Mouse (Mus musculus) gastrocnemius, postnatal 10 days (tissue): ENCODE data around the gene Fam222b. TPM values are rescaled to one million over a fixed set of nuclear protein-coding genes. Genes with fewer than 3 reads are reported as not detected.
"Not testable (repeated sequence)": the region's sequence is repeated elsewhere in the genome, so short reads cannot be mapped to it uniquely, and the experiment has no call there.

ENCODE experiments used
- DNase-seq: peaks from one replicate; pipeline ENCODE4 v3.0.0; 2021; ENCODE audit warnings: mixed read lengths
- long read RNA-seq, 2 experiments: library from polyadenylated mRNA; stranded (forward); transcript quantifications; one replicate each; pipeline ENCODE4 v2.0.0; 2021
- total RNA-seq, 2 experiments: library from RNA; stranded (reverse); gene quantifications; 2 replicates each; pipeline ENCODE4 v1.2.3; 2021

Fam222b gene
- total RNA-seq, result 1 to 10 TPM; 7.8 to 9.8 TPM
- long read RNA-seq, experiment 1, transcript Fam222b-201 (3 exons, 3,258 nt), result major isoform, 7 of 15 reads
- long read RNA-seq, experiment 1, transcript Fam222b-202 (3 exons, 2,473 nt), result minor isoform, 6 of 15 reads
- long read RNA-seq, experiment 1, partial matches to known transcripts, result 0 of 15 reads
- long read RNA-seq, experiment 1, other reads (novel, unspliced or antisense), result 2 of 15 reads
- long read RNA-seq, experiment 2, partial matches to known transcripts, result 4 of 8 reads
- long read RNA-seq, experiment 2, other reads (novel, unspliced or antisense), result 1 of 8 reads

DNA sequence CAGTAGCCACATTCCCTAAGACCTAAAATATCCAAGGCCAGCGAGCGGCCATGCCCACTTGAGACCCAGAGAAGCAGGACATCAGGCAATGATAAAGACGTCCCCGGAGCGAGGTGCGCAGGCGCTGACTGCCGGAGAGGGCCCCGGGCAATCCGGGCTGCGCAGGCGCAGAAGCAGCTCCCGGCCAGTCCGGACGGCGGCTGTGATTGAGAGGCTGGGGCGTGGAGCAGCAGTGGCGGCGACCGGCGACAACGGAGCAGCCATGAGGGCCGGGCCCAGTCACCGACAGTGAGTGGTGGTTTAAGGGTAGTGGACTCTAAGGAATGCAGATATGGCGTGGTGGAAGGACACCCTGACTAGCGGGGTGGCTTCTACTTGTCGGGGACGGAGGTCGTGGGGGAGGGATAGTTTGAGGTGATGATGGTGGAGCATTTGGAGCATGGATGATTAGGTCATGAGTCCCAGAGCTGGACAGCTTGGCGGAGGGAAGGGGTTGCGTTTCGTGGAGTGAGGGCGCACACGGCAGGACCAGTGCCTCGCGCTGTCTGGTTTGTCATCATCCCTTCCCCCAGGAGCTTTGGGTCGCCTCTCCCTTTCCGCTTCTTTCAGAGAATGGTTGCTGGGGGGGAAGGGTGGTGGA is at the start of gene Fam222b:
Gene Fam222b, plus strand, starts transcription at position 157 of the 640 bp plus-strand sequence.
- peak; percentile 96 for DNase-seq

DNA sequence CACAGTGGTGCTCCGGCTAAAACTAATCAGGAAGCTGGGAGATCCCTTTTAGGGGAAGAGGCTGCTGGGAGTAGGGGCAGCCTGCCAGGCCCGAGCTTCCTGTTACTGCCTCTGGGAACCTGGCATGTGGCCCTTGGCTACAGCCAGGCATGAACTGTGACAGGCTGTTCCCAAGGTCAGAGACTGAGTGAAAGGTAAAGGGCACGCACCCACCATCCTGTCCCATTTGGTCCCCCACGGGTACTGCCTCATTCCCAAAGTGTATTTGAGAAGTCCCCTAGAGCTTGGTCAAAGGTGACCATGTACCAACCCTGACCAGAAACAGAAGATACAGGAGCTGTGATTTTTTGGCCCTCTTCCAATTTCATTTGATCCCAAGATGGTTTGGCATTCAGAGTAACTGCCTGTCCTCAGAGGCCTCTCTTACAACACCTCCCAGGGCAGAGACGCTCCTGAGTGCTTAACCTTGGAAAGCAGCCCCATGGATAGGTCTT is 49.7 kb upstream of the Fam222b start:
- DNase-seq, result peak; percentile 87

DNA sequence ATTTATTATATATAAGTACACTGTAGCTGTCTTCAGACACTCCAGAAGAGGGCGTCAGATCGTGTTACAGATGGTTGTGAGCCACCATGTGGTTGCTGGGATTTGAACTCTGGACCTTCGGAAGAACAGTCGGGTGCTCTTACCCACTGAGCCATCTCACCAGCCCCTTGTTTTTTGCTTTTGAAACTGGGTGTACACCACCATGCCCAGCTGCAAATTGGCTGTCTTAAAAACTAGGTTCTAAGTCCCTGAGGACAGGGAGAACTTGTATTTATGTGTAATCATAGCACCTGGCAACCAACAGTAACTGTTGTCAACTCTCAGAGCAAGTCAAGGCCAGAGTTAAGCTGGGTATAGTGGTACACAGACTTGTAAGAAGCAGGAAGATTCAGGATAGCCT is 45.8 kb upstream of the Fam222b start:
- not testable (repeated sequence) for DNase-seq

DNA sequence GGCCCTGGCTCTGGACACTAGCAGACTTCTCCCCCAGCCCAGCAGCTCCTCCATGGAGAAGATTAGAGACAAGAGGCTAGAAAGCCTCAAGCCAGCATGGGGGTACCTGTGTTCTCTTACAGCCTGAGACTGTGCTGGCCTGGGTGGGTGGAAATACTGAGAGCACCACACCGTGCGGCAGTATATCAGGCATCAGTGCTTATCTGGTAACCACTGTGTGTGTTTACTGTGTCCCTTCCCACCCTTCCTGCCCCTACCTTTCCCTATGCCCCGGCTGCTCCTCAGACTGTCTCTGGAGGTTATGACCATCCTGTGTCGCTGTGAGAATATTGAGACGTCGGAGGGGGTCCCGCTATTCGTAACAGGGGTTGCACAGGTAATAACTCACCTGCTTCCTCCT is 41.4 kb upstream of the Fam222b start:
- DNase-seq, result no peak

DNA sequence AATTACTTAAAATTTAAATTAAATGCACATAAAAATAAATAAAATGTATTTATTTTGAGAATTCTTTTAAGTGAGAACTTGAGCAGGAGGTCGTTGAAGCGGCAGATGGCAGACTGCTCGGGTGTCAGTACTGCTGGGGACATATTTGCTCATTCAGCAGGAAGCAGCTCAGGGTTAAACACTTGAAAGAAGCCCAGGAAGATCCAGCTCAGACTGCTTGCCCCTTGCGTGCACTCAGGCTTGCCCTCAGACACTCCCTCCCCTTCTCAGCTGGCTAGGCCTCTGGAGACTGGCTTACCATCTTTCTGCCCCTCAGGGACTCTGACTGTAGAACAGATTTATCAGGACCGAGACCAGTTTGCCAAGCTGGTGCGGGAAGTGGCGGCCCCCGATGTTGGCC is 37.5 kb upstream of the Fam222b start:
- DNase-seq, result no peak

DNA sequence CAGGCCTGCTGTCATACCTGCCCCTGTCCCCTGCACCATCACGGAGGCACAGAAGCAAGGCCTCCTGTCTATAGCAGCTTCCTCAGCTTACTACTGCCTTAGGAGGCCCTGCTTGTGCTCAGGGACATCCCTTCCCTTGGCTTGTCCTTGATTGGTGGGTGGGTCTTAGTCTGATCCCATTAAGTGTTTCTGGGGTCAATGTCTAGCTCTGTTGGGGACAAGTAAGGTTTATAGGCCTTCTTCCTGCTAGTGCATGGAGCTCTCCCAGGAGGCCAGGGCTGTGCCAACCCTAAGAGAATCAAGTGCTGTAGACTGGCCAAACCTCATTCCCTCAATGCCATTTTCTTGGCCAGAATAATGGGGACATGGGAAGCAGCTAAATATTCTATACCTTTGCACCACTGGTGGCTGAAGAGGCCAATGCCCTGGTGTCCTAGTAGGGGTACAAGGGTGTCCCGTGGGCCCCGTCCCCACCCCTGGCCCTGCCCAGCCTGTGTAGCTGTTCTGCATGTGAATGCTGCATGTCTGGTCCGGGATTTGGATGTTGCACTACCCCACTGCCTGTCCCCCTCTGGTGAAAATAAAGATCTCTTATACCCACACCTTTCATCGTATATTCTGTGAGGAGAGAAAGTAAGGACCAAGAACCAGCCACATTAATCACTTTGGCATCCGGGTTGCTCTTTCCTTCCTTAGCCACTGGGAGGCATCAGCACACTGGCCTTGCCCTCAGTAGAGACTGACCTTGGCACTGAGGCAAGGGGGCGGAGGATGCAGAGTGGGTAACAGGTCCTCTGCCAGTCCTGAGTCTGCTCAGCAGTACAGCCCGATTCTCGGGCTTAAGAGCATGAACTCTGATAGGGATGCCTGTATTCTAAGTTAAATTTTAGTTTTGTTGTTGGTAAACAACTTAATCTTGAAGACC is 34.4 kb upstream of the Fam222b start:
- peak; percentile 81 for DNase-seq

DNA sequence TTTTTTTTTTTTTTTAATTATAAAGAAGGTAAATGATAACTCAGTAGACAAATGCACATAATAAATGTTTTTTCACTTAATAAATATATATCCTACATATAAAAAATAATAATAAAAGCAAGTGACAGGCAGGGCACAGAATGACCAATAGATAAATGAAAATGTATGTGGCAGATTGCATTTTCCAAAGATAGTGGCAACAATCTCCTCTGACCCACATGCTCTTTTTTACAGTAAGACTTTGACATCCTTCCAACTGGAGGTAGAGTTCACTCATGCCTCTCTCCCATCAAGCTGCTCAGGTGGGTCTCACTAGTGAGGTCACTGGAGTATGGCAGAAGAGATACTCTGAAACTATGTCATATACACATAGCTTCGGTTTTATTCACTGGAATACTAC is 31.9 kb upstream of the Fam222b start:
- DNase-seq, result no peak

DNA sequence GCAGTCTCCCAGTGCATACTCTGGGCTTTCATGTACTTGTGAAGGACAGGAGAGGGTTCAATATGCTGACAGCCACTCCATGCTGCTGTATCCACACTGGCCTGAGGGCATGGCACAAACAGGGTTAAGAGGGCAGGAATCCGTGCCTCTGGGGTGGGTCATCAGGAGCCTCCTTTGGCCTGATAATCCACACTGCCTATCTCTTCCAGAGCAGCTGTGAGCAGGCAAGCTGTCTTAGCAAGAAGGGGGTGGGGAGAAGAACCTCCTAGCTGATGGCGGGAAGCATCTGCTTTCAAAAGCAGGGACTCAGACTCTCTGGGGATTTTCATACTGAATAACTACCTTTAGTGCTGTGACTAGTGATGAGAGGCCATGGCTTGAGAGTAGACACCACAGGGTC is 28.6 kb upstream of the Fam222b start:
- DNase-seq, result no peak

DNA sequence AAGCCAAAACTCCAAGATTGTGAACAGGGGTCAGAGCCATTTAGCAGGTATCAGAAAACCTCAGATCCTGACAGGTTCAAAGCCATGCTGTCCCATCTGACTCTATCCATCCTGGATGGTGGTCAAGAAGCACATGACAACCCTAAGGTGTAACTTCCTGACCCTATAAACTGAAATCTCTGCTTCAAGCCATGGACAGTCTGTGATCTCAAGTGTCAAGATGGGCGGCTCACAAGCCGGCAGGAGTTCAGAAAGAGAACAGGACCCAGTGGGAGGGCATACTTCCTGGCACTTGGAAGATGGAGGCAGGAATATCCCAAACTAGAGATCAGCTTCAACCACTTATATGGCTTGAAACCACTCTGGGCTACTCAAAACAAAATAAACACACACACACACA is 27.8 kb upstream of the Fam222b start:
- no peak for DNase-seq

DNA sequence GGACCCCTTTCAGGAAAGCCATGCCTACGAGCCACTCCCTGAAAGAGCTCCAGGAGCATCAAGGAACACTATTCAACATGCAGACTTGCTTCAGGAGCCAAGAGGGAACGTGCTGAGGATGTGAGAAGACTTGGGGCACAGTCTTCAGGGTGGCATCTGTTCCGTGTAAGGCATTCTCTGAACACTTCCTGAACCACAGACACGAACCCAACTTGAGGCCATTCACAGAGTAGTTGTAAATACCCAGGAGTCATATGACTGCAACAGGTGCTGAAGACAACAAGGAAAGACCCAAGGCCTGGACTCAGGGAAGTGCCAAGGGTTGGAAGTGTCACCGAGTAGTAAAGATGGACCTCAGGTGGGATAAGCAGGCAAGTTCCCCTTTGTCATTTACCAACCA is 26.9 kb upstream of the Fam222b start:
- no peak for DNase-seq

DNA sequence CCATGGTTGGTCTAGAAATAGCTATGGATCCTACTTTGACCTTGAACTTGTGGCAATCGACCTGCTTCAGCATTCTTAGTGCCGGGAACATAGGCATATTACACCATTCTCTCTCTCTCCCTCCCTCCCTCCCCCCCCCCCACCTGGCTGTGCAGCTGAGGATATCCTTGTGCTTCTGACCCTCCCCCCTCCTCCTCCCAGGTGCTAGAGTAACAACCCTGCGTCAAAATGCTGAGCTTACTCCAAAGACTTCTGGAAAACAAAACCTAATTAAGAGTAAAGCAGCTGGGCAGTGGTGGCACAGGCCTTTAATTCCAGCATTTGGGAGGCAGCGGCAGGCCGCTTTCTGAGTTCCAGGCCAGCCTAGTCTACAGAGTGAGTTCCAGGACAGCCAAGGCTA is 25.3 kb upstream of the Fam222b start:
- DNase-seq, result no peak

DNA sequence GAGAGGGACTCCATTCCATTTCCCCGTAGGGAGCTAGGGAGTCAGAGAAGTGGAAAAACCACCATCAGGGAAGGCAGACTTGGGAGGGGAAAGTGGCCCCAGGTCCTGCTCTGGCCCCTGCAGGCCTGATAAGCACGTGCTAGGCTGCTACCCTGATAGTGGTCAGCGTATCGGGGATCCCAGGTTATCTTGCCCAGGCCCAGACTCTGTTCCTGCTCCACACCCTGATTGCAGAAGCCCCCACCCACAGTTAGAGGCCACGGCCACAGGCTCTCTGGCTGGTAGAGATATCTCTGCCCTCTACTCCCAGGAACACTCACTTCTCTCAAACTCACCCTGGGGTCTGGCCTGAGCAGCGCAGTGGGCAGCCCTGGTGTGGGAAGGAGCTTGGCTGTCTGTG is 24.8 kb upstream of the Fam222b start:
- DNase-seq, result no peak

DNA sequence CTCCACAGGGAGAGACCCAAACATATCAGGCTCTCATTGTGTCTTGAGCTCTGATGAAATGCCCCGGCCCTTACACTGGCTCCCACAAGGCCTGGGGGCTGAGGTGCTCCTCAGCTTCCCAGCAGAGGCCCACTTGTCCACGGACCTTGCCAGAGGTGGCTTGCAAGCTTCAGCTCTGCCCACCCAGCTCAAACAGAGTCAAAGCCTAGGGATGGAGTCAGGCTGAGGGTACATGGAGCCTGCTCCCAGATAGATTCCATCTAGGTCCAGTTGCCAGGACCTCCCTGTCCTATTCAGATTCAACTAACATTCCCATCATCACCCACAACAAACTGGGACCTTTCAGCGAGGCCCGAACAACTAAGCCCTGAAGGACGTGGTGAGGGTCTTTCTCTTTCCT is 22.5 kb upstream of the Fam222b start:
- DNase-seq, result no peak

DNA sequence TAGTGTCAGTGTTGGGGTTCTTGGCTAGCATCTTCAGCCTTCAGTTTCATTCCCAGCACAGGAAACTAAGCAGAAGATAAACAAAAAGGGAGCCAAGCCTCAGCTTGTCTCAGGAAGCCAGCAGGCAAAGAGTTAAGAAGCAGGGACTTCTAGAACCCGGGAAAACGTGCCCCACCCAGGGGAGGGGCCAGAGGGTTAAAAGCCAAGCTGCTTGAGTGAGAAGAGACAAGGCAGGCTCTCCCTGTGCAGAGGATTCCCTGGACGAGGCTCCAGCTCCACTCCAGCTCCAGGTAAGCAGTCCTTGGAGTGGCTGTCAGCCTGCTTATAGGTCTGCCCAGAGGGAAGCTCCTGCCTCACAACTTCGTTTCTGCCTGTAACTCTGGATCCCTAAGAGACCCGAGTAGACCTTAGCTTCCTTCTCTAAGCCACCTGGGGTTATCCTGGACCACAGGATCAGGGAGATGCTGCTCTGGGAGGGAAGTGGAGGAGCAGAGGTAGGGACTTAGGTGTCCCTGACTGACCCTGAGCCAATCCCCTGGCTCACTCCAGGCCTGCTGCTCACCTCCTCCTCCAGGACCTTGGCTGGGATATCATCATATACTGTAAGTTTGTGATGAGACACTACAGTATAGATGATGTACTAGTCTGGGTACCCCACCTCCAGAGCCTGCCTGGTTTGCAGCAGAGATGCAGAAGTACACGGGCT is 21.9 kb upstream of the Fam222b start:
- DNase-seq, result no peak

DNA sequence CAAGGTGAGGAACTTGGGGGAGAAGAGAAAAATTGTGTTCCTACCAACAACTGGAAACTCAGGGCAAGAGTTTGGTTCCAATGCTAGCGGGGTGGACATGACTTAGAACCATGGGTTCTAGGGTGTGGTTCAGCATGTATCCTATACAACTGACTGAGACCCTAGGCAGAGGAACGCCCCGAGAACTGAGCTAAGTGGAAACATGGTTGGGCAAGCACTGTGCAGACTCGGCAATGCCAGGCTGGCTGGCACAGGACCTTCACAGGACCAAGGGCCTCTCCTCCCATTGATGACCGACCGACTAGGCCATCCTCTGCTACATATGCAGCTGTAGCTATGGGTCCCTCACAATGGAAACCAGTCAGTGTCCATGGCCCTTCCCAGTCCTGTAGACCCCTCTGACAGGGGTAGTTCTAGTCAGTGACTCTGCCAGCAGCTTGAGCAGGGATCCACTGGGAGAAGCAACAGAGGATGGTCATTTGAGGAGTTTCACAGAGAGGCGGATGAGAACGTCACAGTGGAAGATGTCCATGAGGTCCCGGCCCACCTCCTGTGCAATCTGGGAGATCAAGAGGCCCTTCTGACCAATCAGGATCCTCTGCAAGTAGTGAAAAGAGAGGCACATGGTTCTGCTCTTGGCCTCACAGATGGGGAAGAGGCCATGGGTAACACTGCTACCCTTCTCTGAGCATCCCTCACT is 20.7 kb upstream of the Fam222b start:
- no peak for DNase-seq

DNA sequence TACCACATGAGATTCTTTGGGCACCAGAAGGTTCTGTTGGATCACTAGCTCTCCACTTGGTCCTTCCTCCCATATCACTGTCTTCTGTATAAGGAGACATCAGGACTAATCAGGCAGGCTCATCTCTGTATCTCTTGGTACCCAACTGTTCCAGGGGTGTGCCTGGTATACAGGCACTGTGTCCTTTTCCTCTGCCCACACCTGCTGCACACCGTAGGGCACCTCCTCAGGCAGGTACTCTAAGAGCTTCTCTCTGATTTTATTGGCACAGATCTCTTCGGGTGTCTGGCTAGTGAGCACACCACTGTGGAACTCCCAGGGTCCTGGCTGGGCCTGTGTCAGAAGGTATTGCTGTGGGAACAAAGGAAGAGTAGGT is 20.2 kb upstream of the Fam222b start:
- no peak for DNase-seq

DNA sequence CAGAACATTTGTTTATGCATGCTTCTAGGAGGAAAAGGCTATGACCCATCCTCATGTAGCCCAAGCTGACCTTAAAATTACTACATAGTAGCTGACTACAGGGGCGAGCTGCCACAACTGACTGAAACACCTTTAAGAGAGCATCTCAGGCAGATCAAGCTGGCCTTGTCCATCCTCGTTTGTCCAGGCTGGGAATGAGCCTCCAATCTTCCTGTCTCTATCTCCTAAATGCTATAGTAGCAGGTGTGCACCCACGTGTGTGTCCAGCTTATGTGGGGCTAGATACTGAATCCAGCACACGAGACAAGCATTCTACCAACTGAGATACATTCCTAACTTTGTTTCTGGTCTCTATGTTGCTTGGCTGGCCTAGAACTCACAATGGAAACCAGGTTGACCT is 19.8 kb upstream of the Fam222b start:
- no peak for DNase-seq

DNA sequence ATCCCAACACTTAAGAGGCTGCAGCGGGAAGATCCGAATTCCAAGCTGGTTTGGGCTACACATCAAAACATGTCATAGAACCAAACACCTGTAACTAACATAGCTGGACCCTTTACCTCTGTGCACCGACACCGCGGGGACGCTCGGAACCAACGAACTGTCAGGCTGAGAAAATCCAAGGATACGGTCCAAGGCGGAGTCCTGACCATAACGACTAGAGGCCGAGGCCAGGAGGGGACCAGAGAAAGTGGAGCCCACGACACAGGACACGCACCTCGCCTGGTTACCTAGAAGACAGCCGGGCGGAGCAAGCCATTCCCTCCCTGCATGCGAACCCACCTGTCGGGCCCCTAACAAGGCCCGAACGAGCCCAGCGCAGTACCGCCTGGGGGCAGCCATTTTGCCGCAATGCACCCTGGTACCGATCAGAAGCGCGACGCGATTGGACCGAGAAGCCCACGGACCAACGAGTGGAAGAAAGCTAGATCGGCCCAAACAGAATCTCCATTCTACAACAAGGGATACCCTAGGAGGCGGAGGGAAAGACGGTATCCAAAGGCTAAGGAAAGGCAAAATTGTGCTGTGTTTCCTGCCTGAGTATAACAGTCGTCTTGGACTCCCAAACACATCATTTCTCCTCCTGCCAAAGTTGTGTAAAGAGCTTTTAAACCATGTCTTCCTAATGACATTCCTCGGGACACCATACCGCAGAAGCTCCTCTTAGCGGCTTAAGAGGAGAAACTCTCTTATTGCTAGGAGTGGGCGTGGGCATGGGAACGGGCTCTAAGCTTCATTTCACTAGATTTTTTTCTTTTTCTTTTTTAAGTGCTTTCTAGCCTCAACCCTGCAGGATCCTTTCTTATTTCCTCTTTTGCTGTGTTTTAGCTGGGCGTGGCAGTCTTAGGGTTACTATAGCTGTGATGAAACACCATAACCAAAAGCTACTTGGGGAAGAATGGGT is 14.2 kb upstream of the Fam222b start, which contains the start of gene Eral1:
Gene Eral1, minus strand, starts transcription at position 423 of the 961 bp plus-strand sequence.
- DNase-seq, result peak; percentile 78

DNA sequence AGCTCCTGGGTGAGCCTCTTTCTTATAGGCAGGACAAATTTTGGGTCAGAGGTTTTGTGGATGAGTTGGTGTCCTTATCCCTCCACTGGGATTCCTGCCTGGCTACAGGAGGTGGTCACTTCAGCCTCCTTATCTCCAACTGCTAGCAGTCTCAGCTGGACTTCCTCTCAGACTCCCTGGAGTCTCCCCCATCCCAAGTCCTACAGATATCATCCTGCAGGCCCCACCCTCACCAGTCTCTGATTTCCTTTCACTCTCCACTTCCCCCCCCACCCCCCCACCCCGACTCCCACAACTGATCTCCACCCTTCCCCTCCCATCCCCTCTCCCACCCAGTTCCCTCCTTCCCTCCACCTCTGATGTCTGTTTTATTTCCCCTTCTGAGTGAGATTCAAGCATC is 10.9 kb upstream of the Fam222b start:
- DNase-seq, result no peak

DNA sequence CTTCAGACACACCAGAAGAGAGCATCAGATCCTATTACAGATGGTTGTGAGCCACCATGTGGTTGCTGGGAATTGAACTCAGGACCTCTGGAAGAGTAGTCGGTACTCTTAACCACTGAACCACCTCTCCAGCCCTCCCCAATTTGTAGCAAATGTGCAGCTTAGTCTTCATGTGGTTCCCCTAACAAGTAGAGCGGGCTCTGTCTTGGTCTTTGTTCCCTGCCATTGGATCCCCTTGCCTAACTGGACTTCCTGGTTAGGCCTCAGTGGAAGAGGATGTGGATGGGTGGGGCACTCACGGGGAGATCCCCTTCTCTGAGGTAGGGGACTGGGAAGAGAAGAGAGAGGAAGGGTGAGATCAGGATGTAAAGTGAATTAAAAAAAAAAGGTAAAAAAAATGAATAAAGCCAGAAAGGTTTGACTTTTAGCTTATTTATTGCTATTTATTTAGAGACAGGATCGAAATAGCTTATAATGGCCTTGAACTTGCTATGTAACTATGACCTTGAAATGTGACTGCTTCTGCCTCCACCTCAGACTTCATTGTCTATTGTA is 7.5 kb upstream of the Fam222b start:
- no peak for DNase-seq
